ENCODE assay signal across 8 mouse cellular contexts in the genomic region with DNA sequence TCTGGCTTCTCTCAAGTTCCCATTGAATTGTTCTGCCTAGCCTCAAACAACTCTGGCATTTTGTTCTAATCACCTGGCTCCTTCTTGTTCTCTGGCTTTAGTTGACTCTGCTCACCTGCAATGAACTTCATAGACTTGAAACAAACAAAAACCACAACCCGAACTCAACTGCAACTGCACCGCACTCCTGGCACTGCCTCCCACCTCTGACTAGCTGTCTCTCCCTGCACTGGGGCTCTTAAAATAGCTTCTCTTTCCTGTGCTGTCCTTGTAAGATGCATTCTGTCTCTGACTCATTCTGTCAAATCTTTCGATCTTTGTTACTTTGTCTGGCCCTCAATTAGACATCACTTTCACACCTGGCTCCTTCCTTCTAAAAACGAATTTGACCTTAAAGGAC. TPM values are rescaled to one million over a fixed set of nuclear protein-coding genes. Genes with fewer than 3 reads are reported as not detected.
A peak's percentile ranks its signal among the peaks of the same experiment; 100 is the strongest.
DNase-seq lines count a peak whose midpoint lies in the region; ATAC-seq and TF ChIP-seq lines count a peak whose summit lies in the region.

No protein-coding gene starts in this region.

- H3K36me3 ChIP-seq in heart, embryonic 14.5 days (ENCODE audit: control insufficient read depth, insufficient read depth, low read length): no peaks in the 10 kb centered on the region
- no peaks in the 10 kb centered on the region for H3K36me3 ChIP-seq in ES-E14 (ENCODE audit: control insufficient read depth, insufficient read depth, low read length, poor library complexity, severe bottlenecking)
- peaks cover 6% of the 10 kb centered on the region; the same call in 1 of the 2 replicates for H3K36me3 ChIP-seq in hindbrain, embryonic 13.5 days
- no peaks in the 10 kb centered on the region for H3K36me3 ChIP-seq in midbrain, embryonic 16.5 days (ENCODE audit: control insufficient read depth, insufficient read depth, low read length)

- H3K4me3 ChIP-seq in heart, embryonic 14.5 days (ENCODE audit: control insufficient read depth in 1 of 2, insufficient read depth in 1 of 2, low read depth in 1 of 2, low read length in 2 of 2): peak overlapping the region in 1 of 2 experiments; percentile 61; a peak in 2 of 4 replicates
- peak overlapping the region in 1 of 2 experiments; percentile 90; a peak in 2 of 4 replicates for H3K4me3 ChIP-seq in ES-E14 (ENCODE audit: insufficient read depth in 1 of 2, low read depth in 1 of 2, low read length in 2 of 2, poor library complexity in 1 of 2, severe bottlenecking in 1 of 2)
- peak overlapping the region; percentile 56 for H3K4me3 ChIP-seq in hindbrain, embryonic 13.5 days
- no peak overlapping the region; the same call in 1 of the 2 replicates for H3K4me3 ChIP-seq in midbrain, embryonic 16.5 days (ENCODE audit: low read depth, low read length)

- no peaks in the 10 kb centered on the region for H3K9me3 ChIP-seq in heart, embryonic 14.5 days (ENCODE audit: control insufficient read depth, low read length)
- no peaks in the 10 kb centered on the region for H3K9me3 ChIP-seq in ES-E14 (ENCODE audit: control insufficient read depth, insufficient read depth, low read depth, low read length)
- H3K9me3 ChIP-seq in hindbrain, embryonic 13.5 days: no peaks in the 10 kb centered on the region
- no peaks in the 10 kb centered on the region for H3K9me3 ChIP-seq in midbrain, embryonic 16.5 days (replicated peaks; ENCODE audit: control insufficient read depth, low read length, poor library complexity, severe bottlenecking)

- peaks cover 3 to 13% of the 10 kb centered on the region in 2 experiments; a peak in 2 of 4 replicates for H3K4me1 ChIP-seq in heart, embryonic 14.5 days (ENCODE audit: control insufficient read depth in 2 of 2, insufficient read depth in 2 of 2, low read length in 2 of 2)
- H3K4me1 ChIP-seq in ES-E14 (ENCODE audit: control insufficient read depth in 2 of 2, insufficient read depth in 2 of 2, low read length in 2 of 2, poor library complexity in 1 of 2): peaks cover 0 to 5% of the 10 kb centered on the region in 2 experiments; a peak in 2 of 4 replicates
- H3K4me1 ChIP-seq in hindbrain, embryonic 13.5 days (replicated peaks): peaks cover 26% of the 10 kb centered on the region
- peaks cover 21% of the 10 kb centered on the region for H3K4me1 ChIP-seq in midbrain, embryonic 16.5 days (ENCODE audit: control insufficient read depth, insufficient read depth, low read length)

- no peak for ATAC-seq in heart, embryonic 14.5 days (ENCODE audit: insufficient number of reproducible peaks, insufficient read depth, low FRiP score, low read depth)
- no peak for ATAC-seq in hindbrain, embryonic 13.5 days (ENCODE audit: low FRiP score)
- ATAC-seq in midbrain, embryonic 16.5 days: no peak
- no peak for ATAC-seq in cerebellum, adult (ENCODE audit: insufficient number of reproducible peaks, low FRiP score, low TSS enrichment)

- peak overlapping the region in 1 of 2 experiments; percentile 95; a peak in 2 of 4 replicates for H3K27ac ChIP-seq in heart, embryonic 14.5 days (replicated peaks in 1 of 2; ENCODE audit: control insufficient read depth in 1 of 2, insufficient read depth in 1 of 2, low read depth in 2 of 2, low read length in 2 of 2)
- no peak overlapping the region for H3K27ac ChIP-seq in ES-E14 (ENCODE audit: insufficient read depth, low read depth, low read length, poor library complexity, severe bottlenecking)
- H3K27ac ChIP-seq in hindbrain, embryonic 13.5 days: no peak overlapping the region
- H3K27ac ChIP-seq in midbrain, embryonic 16.5 days (ENCODE audit: low read length): no peak overlapping the region

- no peaks in the 10 kb centered on the region for H3K27me3 ChIP-seq in heart, embryonic 14.5 days (ENCODE audit: control insufficient read depth, insufficient read depth, low read length)
- no peaks in the 10 kb centered on the region for H3K27me3 ChIP-seq in hindbrain, embryonic 13.5 days
- no peaks in the 10 kb centered on the region for H3K27me3 ChIP-seq in midbrain, embryonic 16.5 days (ENCODE audit: control insufficient read depth, insufficient read depth, low read depth, low read length)

- in situ Hi-C loops in ES-E14 (cut with MboI; ENCODE audit: low sequenced_read_pairs in 2 of 2, unreplicated experiment in 2 of 2): no loop called here

- H3K4me2 ChIP-seq in heart, embryonic 14.5 days (ENCODE audit: low read length): peak overlapping the region; percentile 91
- H3K4me2 ChIP-seq in hindbrain, embryonic 13.5 days: peak overlapping the region; percentile 72
- peak overlapping the region; percentile 65 for H3K4me2 ChIP-seq in midbrain, embryonic 16.5 days (ENCODE audit: low read length)

- no peak for DNase-seq in heart, adult 9 months (ENCODE audit: low spot score in 2 of 2)
- no peak for DNase-seq in ES-E14 (ENCODE audit: low read depth, low spot score)
- no peak for DNase-seq in right cerebral cortex, postnatal 14 days
- DNase-seq in lung, postnatal 36 days: no peak

- 75% methylated on average over 4 of the region's 4 CpGs for WGBS in heart, embryonic 14.5 days
- 92% methylated on average over 4 of the region's 4 CpGs for WGBS in hindbrain, embryonic 13.5 days
- WGBS in midbrain, embryonic 16.5 days: 88% methylated on average over 4 of the region's 4 CpGs

- peak overlapping the region; percentile 78 for H3K9ac ChIP-seq in heart, embryonic 14.5 days (ENCODE audit: low read length)
- H3K9ac ChIP-seq in ES-E14 (ENCODE audit: insufficient read depth, low read depth, low read length, poor library complexity, severe bottlenecking): peak overlapping the region; percentile 53; the same call in 1 of the 2 replicates
- 0 out of 2 replicates have a peak overlapping the region, but pooled peaks have one; percentile 68 for H3K9ac ChIP-seq in hindbrain, embryonic 13.5 days
- no peak overlapping the region for H3K9ac ChIP-seq in midbrain, embryonic 16.5 days (ENCODE audit: low read depth, low read length)

TF ChIP-seq in ES-E14, 5 proteins besides CTCF, POLR2A, EP300 and RAD21:
- TF ChIP-seq ZNF384 (IDR thresholded peaks at IDR 0.05; ENCODE audit: low read depth, low read length) (no peak), HCFC1 (IDR thresholded peaks at IDR 0.05; ENCODE audit: borderline replicate concordance, insufficient read depth, low read length) (no peak), MAFK (IDR thresholded peaks at IDR 0.05; ENCODE audit: insufficient read depth, low read depth, low read length) (no peak), CHD2 (IDR thresholded peaks at IDR 0.05; ENCODE audit: low read depth, low read length) (no peak), ZC3H11A (IDR thresholded peaks at IDR 0.05; ENCODE audit: borderline replicate concordance, low read depth, low read length) (no peak)

RNA-seq across cellular contexts. Expression of gene Tmem19, which starts 0.8 kb away (rescaled TPM):
- polyA plus RNA-seq in heart, embryonic 14.5 days (2014; fragmentation: Nextera tagmentation; extraction: Ambion mirVana): 24.3 and 30.1 TPM in 2 replicates
- total RNA-seq in ES-E14 (2012; rRNA removed): 30.9 and 43.2 TPM in 2 replicates
- 38.9 and 39.4 TPM in 2 replicates for polyA plus RNA-seq in hindbrain, embryonic 13.5 days (2015; fragmentation: Nextera tagmentation; extraction: Ambion mirVana)
- polyA plus RNA-seq in midbrain, embryonic 16.5 days (2015; fragmentation: Nextera tagmentation; extraction: Ambion mirVana): 37.6 and 38.2 TPM in 2 replicates

RNA-seq across cellular contexts. Expression of gene Thap2, which starts 21.1 kb away (rescaled TPM):
- 8.1 and 14.1 TPM in 2 replicates for polyA plus RNA-seq in heart, embryonic 14.5 days (2014; fragmentation: Nextera tagmentation; extraction: Ambion mirVana)
- total RNA-seq in ES-E14 (2012; rRNA removed): 4.4 and 7.5 TPM in 2 replicates
- polyA plus RNA-seq in hindbrain, embryonic 13.5 days (2015; fragmentation: Nextera tagmentation; extraction: Ambion mirVana): 29.9 and 30.4 TPM in 2 replicates
- polyA plus RNA-seq in midbrain, embryonic 16.5 days (2015; fragmentation: Nextera tagmentation; extraction: Ambion mirVana): 22.8 and 24.8 TPM in 2 replicates

RNA-seq across cellular contexts. Expression of gene Zfc3h1, which starts 21.6 kb away (rescaled TPM):
- 18.8 and 19.1 TPM in 2 replicates for polyA plus RNA-seq in heart, embryonic 14.5 days (2014; fragmentation: Nextera tagmentation; extraction: Ambion mirVana)
- 27.0 and 31.3 TPM in 2 replicates for total RNA-seq in ES-E14 (2012; rRNA removed)
- 17.0 and 20.3 TPM in 2 replicates for polyA plus RNA-seq in hindbrain, embryonic 13.5 days (2015; fragmentation: Nextera tagmentation; extraction: Ambion mirVana)
- 14.3 and 17.3 TPM in 2 replicates for polyA plus RNA-seq in midbrain, embryonic 16.5 days (2015; fragmentation: Nextera tagmentation; extraction: Ambion mirVana)

RNA-seq across cellular contexts. Expression of gene Rab21, which starts 47.8 kb away (rescaled TPM):
- 18.6 and 22.0 TPM in 2 replicates for polyA plus RNA-seq in heart, embryonic 14.5 days (2014; fragmentation: Nextera tagmentation; extraction: Ambion mirVana)
- total RNA-seq in ES-E14 (2012; rRNA removed): 15.8 and 17.1 TPM in 2 replicates
- polyA plus RNA-seq in hindbrain, embryonic 13.5 days (2015; fragmentation: Nextera tagmentation; extraction: Ambion mirVana): 7.8 and 8.4 TPM in 2 replicates
- 6.6 and 7.0 TPM in 2 replicates for polyA plus RNA-seq in midbrain, embryonic 16.5 days (2015; fragmentation: Nextera tagmentation; extraction: Ambion mirVana)
